Mouse (Mus musculus) forebrain, embryonic 11.5 days (tissue): ENCODE measurements around the gene Fam189a2. TPM values are rescaled to one million over a fixed set of nuclear protein-coding genes. Genes with fewer than 3 reads are reported as not detected.

Source experiments
- ATAC-seq: fragments of 200-750 bp; cut with Nextera tagmentation; replicated peaks from 2 replicates; pipeline ENCODE4 v1.8.0; 2017; ENCODE audit warnings: moderate TSS enrichment; ENCODE audit not compliant: low FRiP score
- DNase-seq: peaks from one replicate; pipeline ENCODE4 v3.0.0-alpha.2; 2017; ENCODE audit warnings: low spot score
- H3K27ac ChIP-seq: fragments of 300-500 bp; sonication (generic); 2 replicates; pipeline ENCODE4 v1.5.1; 2014; ENCODE audit warnings: low read depth, low read length
- H3K27me3 ChIP-seq: fragments of 300-500 bp; sonication (generic); 2 replicates; pipeline ENCODE4 v1.6.1; 2014; ENCODE audit warnings: mild to moderate bottlenecking, low read length, mixed read lengths; ENCODE audit not compliant: control insufficient read depth, insufficient read depth
- H3K36me3 ChIP-seq: fragments of 300-500 bp; sonication (generic); 2 replicates; pipeline ENCODE4 v1.6.1; 2014; ENCODE audit warnings: mild to moderate bottlenecking, low read length, moderate library complexity, mixed read lengths; ENCODE audit not compliant: control insufficient read depth, insufficient read depth
- H3K4me1 ChIP-seq: fragments of 300-500 bp; sonication (generic); replicated peaks from 2 replicates; pipeline ENCODE4 v1.6.1; 2014; ENCODE audit warnings: low read length, mixed read lengths; ENCODE audit not compliant: control insufficient read depth, insufficient read depth
- H3K4me2 ChIP-seq: fragments of 300-500 bp; sonication (generic); 2 replicates; pipeline ENCODE4 v1.6.1; 2014; ENCODE audit warnings: low read depth, mild to moderate bottlenecking, low read length, moderate library complexity, mixed read lengths; ENCODE audit not compliant: severe bottlenecking
- H3K4me3 ChIP-seq: fragments of 300-500 bp; sonication (generic); 2 replicates; pipeline ENCODE4 v1.5.1; 2014; ENCODE audit warnings: low read depth, low read length
- H3K9ac ChIP-seq: fragments of 300-500 bp; sonication (generic); 2 replicates; pipeline ENCODE4 v1.6.1; 2014; ENCODE audit warnings: low read length
- H3K9me3 ChIP-seq: fragments of 300-500 bp; sonication (generic); 2 replicates; pipeline ENCODE4 v1.6.1; 2016; ENCODE audit warnings: low read length, mixed read lengths; ENCODE audit not compliant: control insufficient read depth
- WGBS: fragments of 180-500 bp; shearing (Covaris S2); extraction: QIAGEN DNeasy Blood & Tissue Kit; methylation state at CpG from one replicate; pipeline ENCODE4 v1.1.7; 2014; 5-methylcytosine and 5-hydroxymethylcytosine counted together
- polyA plus RNA-seq: library from polyadenylated mRNA; unstranded; fragments of >200 nt; fragmentation: Nextera tagmentation; extraction: Ambion mirVana; gene quantifications from 2 replicates; pipeline ENCODE4 v1.2.1, GENCODE M21; 2014

Gene Fam189a2
- polyA plus RNA-seq, 1 experiment from 2014 or later = 0.44 TPM

DNA sequence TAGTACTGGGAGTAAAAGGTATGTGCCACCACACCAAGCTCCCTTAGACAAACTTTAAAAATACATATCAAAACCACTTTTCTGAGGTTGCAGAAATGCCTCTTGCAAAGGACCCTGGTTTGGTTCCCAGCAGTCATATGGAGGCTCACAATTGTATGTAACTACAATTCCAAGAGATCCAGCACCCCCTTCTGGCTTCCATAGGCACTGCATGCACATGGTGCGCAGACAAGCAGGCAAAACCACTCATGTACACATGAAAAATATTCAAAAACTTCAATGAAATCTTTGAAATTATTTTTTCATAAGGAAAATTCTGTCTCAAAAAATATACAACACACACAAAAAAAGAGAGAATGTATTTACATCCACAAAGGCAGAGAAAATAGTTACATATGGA lies 26.1 kb upstream of the Fam189a2 start:
- DNase-seq (no peak), ATAC-seq (no peak)
- H3K27me3 ChIP-seq = no peaks in the 10 kb centered on the region
- no peak overlapping the region for H3K4me3 ChIP-seq
- 95% methylated on average over 1 of the region's 1 CpGs for WGBS
- no peak overlapping the region for H3K4me2 ChIP-seq
- H3K36me3 ChIP-seq = no peaks in the 10 kb centered on the region
- no peaks in the 10 kb centered on the region for H3K4me1 ChIP-seq
- no peaks in the 10 kb centered on the region; the same call in 1 of the 2 replicates for H3K9me3 ChIP-seq
- H3K27ac ChIP-seq = no peak overlapping the region
- H3K9ac ChIP-seq = no peak overlapping the region

DNA sequence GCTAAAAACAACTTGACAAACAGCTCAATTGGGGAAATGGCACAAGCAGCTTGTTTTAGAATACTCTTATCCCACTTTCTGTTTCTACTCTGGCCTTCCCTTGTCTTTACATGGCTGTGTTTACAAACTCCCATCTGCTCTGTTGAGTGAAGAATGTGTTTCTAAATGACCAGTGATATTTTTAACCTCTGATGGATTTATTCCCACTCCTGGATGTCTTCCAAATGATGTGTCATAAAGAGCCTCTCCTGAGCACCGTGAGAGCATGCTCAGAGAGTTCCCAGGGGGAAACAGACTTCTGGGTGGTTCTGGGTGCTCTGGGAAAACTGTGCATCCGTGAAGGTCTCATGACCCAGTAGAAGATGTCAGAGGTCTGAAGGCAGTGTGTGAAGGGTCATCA lies 24.1 kb upstream of the Fam189a2 start:
- no peaks in the 10 kb centered on the region for H3K4me1 ChIP-seq
- no peak overlapping the region for H3K4me3 ChIP-seq
- no peak overlapping the region for H3K4me2 ChIP-seq
- H3K27ac ChIP-seq = no peak overlapping the region
- ATAC-seq (no peak), DNase-seq (no peak)
- no peaks in the 10 kb centered on the region for H3K36me3 ChIP-seq
- no peaks in the 10 kb centered on the region for H3K27me3 ChIP-seq
- H3K9me3 ChIP-seq = no peaks in the 10 kb centered on the region; the same call in 1 of the 2 replicates
- H3K9ac ChIP-seq = no peak overlapping the region
- WGBS = 86% methylated on average over 2 of the region's 2 CpGs

DNA sequence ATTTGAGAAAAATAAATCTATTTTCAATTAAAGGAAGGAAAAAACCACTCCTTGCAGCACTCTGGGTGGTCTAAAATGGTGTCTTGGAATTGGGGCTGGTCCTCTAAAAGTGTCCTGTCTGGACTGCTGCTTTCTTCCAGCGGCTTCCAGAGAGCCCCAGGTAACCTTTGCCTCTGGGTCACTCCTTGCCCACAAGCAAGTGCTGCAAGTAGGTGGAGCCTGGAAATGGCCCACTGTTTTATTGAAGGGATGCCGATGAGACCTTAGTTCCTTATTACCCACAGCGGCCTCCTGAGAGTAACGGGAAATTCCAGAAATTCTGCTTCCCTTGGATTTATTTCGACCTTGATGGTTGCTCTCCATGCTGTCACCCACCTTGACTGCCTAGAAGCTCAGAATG lies 23.4 kb upstream of the Fam189a2 start:
- H3K36me3 ChIP-seq = no peaks in the 10 kb centered on the region
- WGBS = 82% methylated on average over 5 of the region's 5 CpGs
- H3K4me1 ChIP-seq = no peaks in the 10 kb centered on the region
- no peak overlapping the region for H3K9ac ChIP-seq
- H3K4me3 ChIP-seq = no peak overlapping the region
- H3K9me3 ChIP-seq = no peaks in the 10 kb centered on the region; the same call in 1 of the 2 replicates
- H3K4me2 ChIP-seq = no peak overlapping the region
- H3K27ac ChIP-seq = no peak overlapping the region
- DNase-seq = no peak
- no peaks in the 10 kb centered on the region for H3K27me3 ChIP-seq
- ATAC-seq = no peak

DNA sequence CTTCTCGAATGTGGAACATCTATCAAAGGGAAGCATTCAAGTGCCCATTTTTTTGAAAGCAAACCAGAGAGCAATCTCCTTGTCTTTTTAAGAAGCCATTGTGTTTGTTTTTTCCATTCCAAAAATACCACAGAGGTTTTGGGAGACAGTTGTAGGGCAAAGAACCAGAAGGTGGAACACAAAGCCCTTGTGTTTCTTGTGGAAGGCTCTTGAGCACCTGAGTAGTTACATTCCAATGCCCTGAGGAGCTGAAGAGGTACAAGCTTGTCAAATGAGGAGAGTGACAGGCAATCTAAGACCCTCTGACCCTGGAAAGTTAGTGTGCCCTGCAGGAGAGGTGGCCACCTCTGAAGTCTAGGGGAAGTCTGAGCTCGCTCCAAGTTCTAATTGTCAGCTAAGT lies 19.7 kb upstream of the Fam189a2 start:
- ATAC-seq (no peak), DNase-seq (no peak)
- Histone ChIP-seq H3K4me2 (no peak overlapping the region), H3K4me3 (no peak overlapping the region), H3K27ac (no peak overlapping the region), H3K27me3 (no peaks in the 10 kb centered on the region), H3K9me3 (no peaks in the 10 kb centered on the region), H3K36me3 (no peaks in the 10 kb centered on the region), H3K4me1 (no peaks in the 10 kb centered on the region), H3K9ac (no peak overlapping the region)
- 78% methylated on average over 2 of the region's 2 CpGs for WGBS

DNA sequence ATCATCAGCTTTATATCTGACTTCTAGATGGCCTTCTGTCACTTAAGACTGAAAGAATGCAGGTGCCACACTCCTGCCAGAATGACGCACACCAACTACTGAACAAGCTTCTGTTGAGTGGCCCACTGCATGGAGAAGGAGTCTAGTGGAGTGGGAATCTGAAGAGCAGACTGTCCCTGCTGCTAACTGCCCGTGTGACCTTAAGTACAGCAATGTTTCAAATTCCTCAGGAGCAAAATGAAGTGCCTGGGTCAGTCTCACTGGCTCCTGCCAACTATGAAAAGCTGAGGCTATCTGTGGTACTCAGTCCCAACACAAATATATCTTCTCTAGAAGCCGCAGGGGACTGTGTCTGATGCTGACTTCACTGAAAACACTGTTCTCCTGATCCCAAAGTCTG lies 18.5 kb upstream of the Fam189a2 start:
- Histone ChIP-seq H3K4me2 (no peak overlapping the region), H3K9ac (no peak overlapping the region), H3K4me1 (no peaks in the 10 kb centered on the region), H3K9me3 (no peaks in the 10 kb centered on the region), H3K4me3 (no peak overlapping the region), H3K27ac (no peak overlapping the region), H3K27me3 (no peaks in the 10 kb centered on the region), H3K36me3 (no peaks in the 10 kb centered on the region)
- DNase-seq (no peak), ATAC-seq (no peak)
- 88% methylated on average over 3 of the region's 3 CpGs for WGBS

DNA sequence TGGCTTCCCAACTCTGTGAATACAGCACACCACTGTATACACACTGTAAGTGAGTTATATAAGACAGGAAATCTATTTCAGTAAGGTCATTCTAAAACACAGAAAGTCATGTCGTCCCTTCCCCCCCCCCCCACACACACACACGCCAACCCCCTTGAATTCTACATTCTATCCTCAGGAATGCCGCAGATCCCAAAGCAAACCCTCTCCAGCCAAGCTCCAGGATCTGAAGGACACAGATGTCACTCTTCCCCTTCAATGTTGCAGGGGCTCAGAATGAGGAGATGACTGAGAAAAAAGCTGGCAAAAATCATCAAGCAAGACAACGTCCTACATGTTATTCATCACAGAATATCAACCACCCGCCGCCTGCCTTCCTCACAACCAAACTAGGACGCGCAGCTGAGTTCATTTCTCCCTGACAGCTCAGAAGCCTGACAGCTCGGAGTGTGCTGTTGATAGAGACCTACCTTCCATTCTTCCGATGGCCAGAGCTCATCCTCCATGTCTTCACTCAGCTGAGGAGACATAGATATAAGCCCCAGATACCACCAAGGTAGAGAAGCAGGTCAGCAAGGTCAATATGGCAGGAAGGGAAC lies 15.7 kb upstream of the Fam189a2 start:
- Histone ChIP-seq H3K4me3 (no peak overlapping the region), H3K9me3 (no peaks in the 10 kb centered on the region), H3K27ac (no peak overlapping the region), H3K4me1 (no peaks in the 10 kb centered on the region), H3K36me3 (no peaks in the 10 kb centered on the region), H3K4me2 (no peak overlapping the region), H3K9ac (no peak overlapping the region), H3K27me3 (no peaks in the 10 kb centered on the region)
- ATAC-seq (no peak), DNase-seq (no peak)
- WGBS = 89% methylated on average over 10 of the region's 10 CpGs

DNA sequence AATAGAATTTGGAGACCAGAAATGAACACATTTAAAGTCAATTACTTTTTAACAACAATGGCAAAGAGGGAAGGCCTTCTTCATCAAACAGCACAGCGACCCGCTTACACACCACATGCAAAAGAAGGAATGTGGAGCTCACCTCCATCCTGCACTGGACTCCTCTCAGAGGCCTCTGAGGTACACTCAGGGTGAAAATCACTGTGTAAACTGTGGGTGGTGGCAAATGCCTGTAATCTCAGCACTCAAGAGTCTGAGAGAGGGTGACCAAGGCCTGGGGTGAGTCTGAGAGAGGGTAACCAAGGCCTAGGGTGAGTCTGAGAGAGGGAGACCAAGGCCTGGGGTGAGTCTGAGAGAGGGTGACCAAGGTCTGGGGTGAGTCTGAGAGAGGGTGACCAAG lies 11.6 kb upstream of the Fam189a2 start:
- no peak for DNase-seq
- 93% methylated on average over 2 of the region's 2 CpGs for WGBS

DNA sequence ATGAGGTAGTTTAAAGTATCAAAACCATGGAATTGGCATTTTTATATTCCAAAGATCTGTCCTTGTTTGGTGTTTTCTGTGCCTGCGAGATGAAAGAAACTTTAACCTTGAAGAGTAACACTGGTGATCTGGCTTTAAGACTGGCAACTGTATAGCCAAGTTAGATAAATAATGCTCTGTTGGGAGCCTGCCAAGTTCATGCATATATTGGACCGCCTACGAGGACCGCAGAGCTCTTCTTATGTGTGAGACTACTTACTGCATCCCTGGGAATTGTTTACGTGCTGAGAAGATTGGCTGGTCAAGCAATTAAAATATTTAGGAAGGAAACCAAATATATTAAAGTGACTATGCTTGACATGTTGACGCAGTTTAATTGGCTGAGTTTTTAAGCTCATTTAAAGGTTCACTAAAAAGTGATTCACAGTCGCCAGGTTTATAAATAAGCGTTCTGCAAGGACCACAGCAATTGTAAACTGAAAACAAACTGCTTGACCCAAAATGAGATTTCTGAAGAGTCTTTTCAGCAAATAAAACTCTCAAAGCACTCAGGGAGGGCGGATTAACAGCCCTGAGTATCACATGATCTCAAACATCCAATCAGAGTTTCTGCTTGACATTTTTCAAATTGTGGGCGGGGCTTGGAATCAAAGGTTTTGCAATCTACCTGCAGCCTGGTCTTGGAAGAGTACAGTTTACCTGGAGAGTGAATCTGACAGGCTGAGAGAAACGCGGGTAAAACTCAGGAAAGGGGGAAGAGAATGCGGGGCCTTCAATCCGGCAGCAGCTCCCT lies 8.4 kb upstream of the Fam189a2 start:
- H3K4me1 ChIP-seq = peaks cover 4% of the 10 kb centered on the region
- no peak overlapping the region for H3K4me3 ChIP-seq
- no peak overlapping the region for H3K9ac ChIP-seq
- H3K27ac ChIP-seq = no peak overlapping the region
- ATAC-seq (no peak), DNase-seq (no peak)
- H3K36me3 ChIP-seq = no peaks in the 10 kb centered on the region
- H3K27me3 ChIP-seq = no peaks in the 10 kb centered on the region
- 81% methylated on average over 14 of the region's 14 CpGs for WGBS
- no peak overlapping the region for H3K4me2 ChIP-seq
- H3K9me3 ChIP-seq = no peaks in the 10 kb centered on the region

More for the DNA sequence above, 11.6 kb upstream of the Fam189a2 start:
- Histone ChIP-seq H3K9ac (no peak overlapping the region), H3K9me3 (no peaks in the 10 kb centered on the region), H3K4me1 (no peaks in the 10 kb centered on the region), H3K27me3 (no peaks in the 10 kb centered on the region), H3K4me3 (no peak overlapping the region), H3K27ac (no peak overlapping the region), H3K4me2 (no peak overlapping the region), H3K36me3 (no peaks in the 10 kb centered on the region)
- no peak for ATAC-seq

DNA sequence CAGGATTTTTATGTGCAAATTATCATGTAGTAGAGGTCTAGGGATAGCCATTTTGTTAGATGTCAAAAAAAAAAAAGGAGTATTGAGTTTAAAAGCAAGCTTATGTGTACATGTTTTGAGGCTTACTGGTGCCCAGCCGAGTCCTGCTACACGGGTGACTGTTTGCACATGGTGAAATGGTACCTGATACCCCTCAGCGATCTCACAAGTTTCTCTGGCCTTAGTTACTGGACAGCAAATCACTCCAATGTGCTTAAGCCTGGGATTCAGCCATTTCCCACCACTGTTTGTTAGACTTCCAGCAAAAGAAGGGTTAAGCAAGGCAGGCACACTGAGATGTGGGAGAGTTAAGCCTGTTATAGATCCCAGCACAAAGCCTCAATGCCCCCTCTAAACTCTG lies 3.5 kb upstream of the Fam189a2 start:
- ATAC-seq (no peak), DNase-seq (no peak)
- 14% methylated on average over 3 of the region's 3 CpGs for WGBS
- Histone ChIP-seq H3K4me3 (no peak overlapping the region), H3K4me1 (peaks cover 14% of the 10 kb centered on the region), H3K36me3 (no peaks in the 10 kb centered on the region), H3K9ac (no peak overlapping the region), H3K4me2 (no peak overlapping the region), H3K9me3 (no peaks in the 10 kb centered on the region), H3K27me3 (peaks cover 19% of the 10 kb centered on the region), H3K27ac (no peak overlapping the region)
